Mouse (Mus musculus) adrenal gland, postnatal 0 days (tissue): Measurements from ENCODE around the gene Tmie. TPM values are rescaled to one million over a fixed set of nuclear protein-coding genes. Genes with fewer than 3 reads are reported as not detected.

Source experiments
- microRNA-seq: library from miRNA; unstranded; fragments of <30 nt; microRNA quantifications from one replicate; pipeline ENCODE4, GENCODE M21; 2016; ENCODE audit warnings: borderline replicate concordance; ENCODE audit not compliant: insufficient number of aligned reads
- polyA plus RNA-seq: library from polyadenylated mRNA; unstranded; fragments of >200 nt; fragmentation: Nextera tagmentation; extraction: Ambion mirVana; gene quantifications from 2 replicates; pipeline ENCODE4 v1.2.1, GENCODE M21; 2015

The Tmie gene
- polyA plus RNA-seq, result 1.7 and 2.1 TPM in 2 replicates

DNA sequence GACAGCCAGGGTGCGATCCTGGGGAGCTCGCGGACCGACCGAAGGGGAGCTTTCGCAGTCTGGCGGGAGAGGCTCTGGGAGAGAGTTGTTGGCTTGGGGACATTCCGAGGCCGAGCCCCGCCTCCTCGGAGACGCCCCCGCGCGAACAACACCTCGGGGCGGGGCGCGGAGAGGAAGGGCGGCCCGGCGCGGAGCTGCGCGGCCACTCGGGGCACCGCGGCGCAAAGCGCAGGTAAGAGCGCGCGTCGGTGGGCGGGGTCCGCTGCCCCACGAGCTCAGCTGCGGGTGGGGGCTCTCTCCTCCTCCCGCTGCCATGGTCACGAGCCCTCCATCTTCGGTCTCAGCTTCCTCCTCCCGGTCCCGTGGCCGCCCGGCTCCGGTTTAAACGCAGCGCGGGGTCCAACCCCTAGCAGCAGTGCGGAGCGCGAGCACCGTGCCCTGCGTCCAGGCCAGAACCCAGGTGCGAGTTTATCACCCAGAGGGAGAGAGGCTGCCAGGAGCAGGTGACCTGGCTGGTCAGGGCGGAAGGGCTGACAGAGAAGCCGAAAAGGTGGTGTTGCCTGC is at the start of gene Tmie:
Tmie (minus strand) TSS at position 116 of the 564 bp plus-strand sequence.

DNA sequence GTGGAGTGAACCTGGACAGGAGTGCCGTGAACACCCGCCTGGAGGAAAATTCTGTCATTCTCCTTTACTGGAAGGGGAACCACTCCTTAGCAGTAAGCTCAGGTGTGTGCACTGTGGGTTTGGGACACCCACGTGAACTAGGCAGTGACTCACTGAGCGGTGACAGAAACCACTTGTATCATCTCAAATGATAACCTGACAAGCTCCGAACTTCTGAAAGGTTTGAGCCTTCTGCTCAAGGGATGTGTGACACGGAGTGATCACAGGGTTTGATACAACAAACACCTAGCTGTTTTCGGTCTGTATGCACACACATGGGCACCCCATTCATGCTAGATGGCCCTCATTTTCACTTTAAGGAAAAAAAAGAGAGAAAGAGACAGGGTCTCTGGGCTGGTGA is 36.9 kb upstream of the Tmie start, which contains the start of gene Fam240a:
Fam240a (minus strand) TSS at position 76 of the 400 bp plus-strand sequence.

DNA sequence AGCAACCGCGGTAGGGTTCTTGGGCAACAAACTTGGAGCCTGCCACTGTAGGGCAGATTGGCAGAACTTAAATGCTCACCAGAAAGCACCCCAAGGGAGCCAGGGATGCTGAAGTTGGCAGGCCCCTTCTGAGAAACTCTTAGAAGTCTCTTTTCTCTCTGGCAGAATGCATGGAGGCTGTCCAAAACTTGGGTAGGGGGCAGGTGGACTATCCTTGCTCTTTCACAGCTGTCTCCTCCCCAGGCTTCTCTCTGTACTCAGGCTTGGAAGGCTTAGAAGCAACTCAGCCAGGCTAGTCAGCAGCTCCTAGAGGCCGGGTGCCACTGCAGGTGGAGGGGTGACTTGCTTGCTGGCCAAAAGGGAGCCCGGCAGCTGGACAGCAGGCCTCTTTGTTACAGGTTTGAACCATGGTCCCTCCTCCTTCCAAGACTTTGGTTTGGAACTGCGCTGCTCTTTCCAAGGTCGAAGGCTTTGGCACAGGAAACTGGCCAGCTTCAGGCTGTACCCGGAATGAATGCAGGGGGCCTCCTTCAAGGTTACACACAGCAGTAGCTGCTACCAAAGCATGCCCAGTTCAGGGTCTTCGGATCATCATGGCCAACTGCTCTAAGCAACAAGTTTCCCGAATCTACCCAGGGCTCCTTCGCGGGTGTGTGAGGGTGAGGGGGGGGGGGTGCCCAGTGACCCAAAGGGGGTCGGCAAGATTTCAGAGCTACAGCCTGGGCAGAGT is 557 bp downstream of the Tmie start, which contains the start of gene Als2cl:
Als2cl (plus strand) TSS at position 680 of the 730 bp plus-strand sequence.

DNA sequence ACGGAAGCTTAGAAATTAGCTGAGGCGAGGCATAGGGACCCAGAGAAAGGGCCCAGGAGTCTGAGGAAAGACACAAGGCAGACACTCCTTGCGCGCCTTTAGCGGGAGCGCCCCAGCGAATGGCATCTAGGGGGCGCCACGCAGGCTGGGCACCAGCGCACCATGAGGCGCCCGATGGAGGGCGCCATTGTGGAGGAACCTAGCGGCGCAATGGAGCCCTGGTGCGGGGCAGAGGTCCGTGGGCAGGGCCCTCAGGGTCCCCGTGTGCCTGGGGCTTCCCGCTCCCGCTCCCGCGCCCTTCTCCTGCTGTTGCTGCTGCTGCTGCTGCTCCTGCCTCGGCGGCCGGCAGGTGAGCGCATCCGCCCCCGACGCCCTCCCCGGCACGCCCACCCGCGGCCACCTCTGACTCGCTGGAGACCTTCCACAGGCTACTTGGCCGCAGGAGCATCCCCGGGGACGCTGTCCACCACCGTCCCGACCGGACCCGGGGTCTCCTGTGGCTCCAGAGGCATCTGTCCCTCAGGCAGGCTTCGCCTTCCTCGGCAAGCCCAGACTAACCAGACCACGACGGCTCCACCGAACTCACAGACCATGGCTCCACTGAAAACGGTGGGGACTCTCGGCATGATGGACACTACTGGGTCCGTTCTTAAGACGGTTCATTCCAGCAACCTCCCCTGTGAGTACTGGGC is 22.0 kb downstream of the Tmie start, which contains the start of gene Prss50:
Prss50 (plus strand) TSS at position 187 of the 692 bp plus-strand sequence.

DNA sequence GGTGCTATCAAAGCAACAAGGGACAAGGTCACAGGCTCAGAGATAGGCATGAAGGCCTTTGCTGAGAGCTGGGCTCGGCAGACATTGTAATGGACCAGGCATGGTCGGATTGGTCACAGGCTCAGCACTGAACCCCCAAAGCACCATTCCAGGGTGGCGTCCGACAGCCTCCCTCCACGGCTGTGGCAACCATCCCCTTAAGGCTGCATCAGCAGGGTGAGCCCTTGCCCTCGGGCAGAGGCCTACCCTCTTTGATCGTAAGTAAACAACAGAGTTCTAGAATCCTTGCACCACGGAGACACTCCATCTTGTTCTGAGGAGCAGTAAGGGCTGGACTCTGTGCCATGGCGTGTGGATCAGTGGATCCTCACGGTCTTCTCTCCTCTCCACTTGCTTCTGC is 35.7 kb downstream of the Tmie start, which contains the start of gene Prss46:
Prss46 (plus strand) TSS at position 301 of the 400 bp plus-strand sequence.

DNA sequence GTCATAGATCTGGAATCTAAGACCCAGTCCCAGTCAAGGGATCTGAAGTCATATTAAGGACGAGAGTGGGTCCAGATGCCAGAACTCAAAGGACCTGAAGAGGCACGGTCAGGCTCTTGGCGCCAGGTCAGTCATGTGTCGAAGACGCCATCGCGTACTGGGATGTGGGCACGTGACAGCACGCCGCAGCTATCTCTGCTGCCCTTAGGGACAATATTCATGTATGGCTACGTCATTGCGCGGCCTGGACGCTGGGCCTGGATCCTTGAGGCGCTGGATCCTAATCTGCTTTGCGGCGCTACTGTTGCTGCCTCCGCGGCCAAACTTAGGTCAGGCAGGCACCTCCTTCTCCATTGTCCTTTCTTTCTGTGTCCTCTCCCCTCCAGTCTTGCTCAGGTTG is 45.5 kb downstream of the Tmie start, which contains the start of gene Prss45:
Prss45 (plus strand) TSS at position 178 of the 400 bp plus-strand sequence.

DNA sequence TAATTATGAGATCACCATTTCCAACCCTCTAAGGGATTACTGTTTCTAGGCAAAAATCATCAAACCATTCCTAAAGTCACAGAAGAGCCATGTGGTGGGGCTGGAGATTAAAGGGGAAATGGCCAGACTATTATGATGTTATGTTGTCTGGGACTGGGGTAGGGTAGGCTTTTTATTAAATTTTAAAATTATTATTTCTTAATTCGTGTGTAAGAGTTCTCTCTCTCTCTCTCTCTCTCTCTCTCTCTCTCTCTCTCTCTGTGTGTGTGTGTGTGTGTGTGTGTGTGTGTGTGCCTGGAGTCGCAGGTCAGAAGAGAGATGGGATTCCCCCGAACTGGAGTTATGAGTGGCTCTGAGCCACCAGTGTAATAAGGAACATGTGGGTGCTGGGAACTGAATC is 53.5 kb downstream of the Tmie start, which contains the start of gene Prss43:
Prss43 (plus strand) TSS at position 301 of the 400 bp plus-strand sequence.

Small RNA genes within 50 kb of the gene (microRNA-seq; reads per million reads assigned to microRNA genes)
- gene Gm24269, result not detected

Other genes with a start within 250 kb of the Tmie start
- 0.90 and 1.3 TPM in 2 replicates for gene Nbeal2, start 226.0 kb downstream of the Tmie start, polyA plus RNA-seq
- gene Ccdc12, start 223.6 kb downstream of the Tmie start, polyA plus RNA-seq, result 97.3 and 123 TPM in 2 replicates
- gene Myl3, start 138.3 kb downstream of the Tmie start, polyA plus RNA-seq, result 0.62 and 2.2 TPM in 2 replicates
- 12.3 and 17.4 TPM in 2 replicates for gene Pth1r, start 133.0 kb downstream of the Tmie start, polyA plus RNA-seq
- gene Prss42, start 81.9 kb downstream of the Tmie start, polyA plus RNA-seq, result not detected in 2 replicates
- not detected in 2 replicates for gene Prss44, start 66.1 kb downstream of the Tmie start, polyA plus RNA-seq
- gene Prss43, start 53.4 kb downstream of the Tmie start, polyA plus RNA-seq, result not detected in 2 replicates
- gene Prss45, start 45.5 kb downstream of the Tmie start, polyA plus RNA-seq, result not detected in 2 replicates
- gene Prss46, start 35.6 kb downstream of the Tmie start, polyA plus RNA-seq, result not detected in 2 replicates
- 0.51 and 0.66 TPM in 2 replicates for gene Prss50, start 22.1 kb downstream of the Tmie start, polyA plus RNA-seq
- 1.8 and 2.7 TPM in 2 replicates for gene Als2cl, start 243 bp downstream of the Tmie start, polyA plus RNA-seq
- not detected in 2 replicates for gene Fam240a, start 36.7 kb upstream of the Tmie start, polyA plus RNA-seq
- gene Tdgf1, start 66.0 kb upstream of the Tmie start, polyA plus RNA-seq, result 0.25 and 0.27 TPM in 2 replicates
- 6.2 and 9.1 TPM in 2 replicates for gene Lrrc2, start 71.4 kb upstream of the Tmie start, polyA plus RNA-seq
- 0.93 and 1.8 TPM in 2 replicates for gene Rtp3, start 110.5 kb upstream of the Tmie start, polyA plus RNA-seq
- 8.4 and 15.2 TPM in 2 replicates for gene Ltf, start 139.2 kb upstream of the Tmie start, polyA plus RNA-seq
- gene Ccrl2, start 177.4 kb upstream of the Tmie start, polyA plus RNA-seq, result 3.7 and 5.8 TPM in 2 replicates
- gene Lrrfip2, start 237.5 kb upstream of the Tmie start, polyA plus RNA-seq, result 29.8 and 36.3 TPM in 2 replicates